Mouse (Mus musculus): Measurements from ENCODE around the gene Hebp1. TPM values are rescaled to one million over a fixed set of nuclear protein-coding genes. Genes with fewer than 3 reads are reported as not detected.

Hebp1 gene
- polyA plus RNA-seq (2015; fragmentation: Nextera tagmentation; extraction: Ambion mirVana) = 129 and 141 TPM in 2 replicates

- Histone ChIP-seq H3K4me2 (peak within 1 kb of the TSS; percentile 77), H3K27me3 (no peaks in the 10 kb centered on the region), H3K4me3 (replicated peaks) (peak within 1 kb of the TSS; percentile 89), H3K4me1 (replicated peaks) (peaks cover 73% of the 10 kb centered on the region), H3K36me3 (peaks cover 28% of the 10 kb centered on the region), H3K9me3 (replicated peaks) (no peaks in the 10 kb centered on the region), H3K27ac (peak within 1 kb of the TSS; percentile 100), H3K9ac (peak within 1 kb of the TSS; percentile 96)
- WGBS (ENCODE audit: insufficient replicate concordance) = under 1% methylated on average over 52 of the region's 52 CpGs
- DNase-seq = peak; percentile 83
- ATAC-seq (ENCODE audit: low read depth) = peak; percentile 78
Observed at GRCm38 (mm10) chr6:135197921-135198532, at the start of gene Hebp1, which contains the start of gene Fam234b. Gene Hebp1, minus strand, starts transcription at chr6:135198022. Gene Fam234b, plus strand, starts transcription at chr6:135197977.

- no peaks in the 10 kb centered on the region for H3K9me3 ChIP-seq (replicated peaks)
- H3K4me1 ChIP-seq (replicated peaks) = peaks cover 15% of the 10 kb centered on the region
- no peak overlapping the region for H3K4me2 ChIP-seq
- H3K27me3 ChIP-seq = peaks cover 28% of the 10 kb centered on the region
- no peak for DNase-seq
- H3K27ac ChIP-seq = no peak overlapping the region
- ATAC-seq (ENCODE audit: low read depth) = no peak
- H3K36me3 ChIP-seq = no peaks in the 10 kb centered on the region
- H3K9ac ChIP-seq = no peak overlapping the region
- no peak overlapping the region for H3K4me3 ChIP-seq (replicated peaks)
- 65% methylated on average over 8 of the region's 8 CpGs for WGBS (ENCODE audit: insufficient replicate concordance)
Observed at GRCm38 (mm10) chr6:135245586-135245985, 47.8 kb upstream of the Hebp1 start.

- Histone ChIP-seq H3K36me3 (peaks cover 24% of the 10 kb centered on the region), H3K9me3 (replicated peaks) (no peaks in the 10 kb centered on the region), H3K9ac (no peak overlapping the region), H3K27ac (no peak overlapping the region), H3K4me2 (no peak overlapping the region), H3K4me3 (replicated peaks) (no peak overlapping the region), H3K4me1 (replicated peaks) (peaks cover 14% of the 10 kb centered on the region), H3K27me3 (peaks cover 8% of the 10 kb centered on the region; the same call in 1 of the 2 replicates)
- ATAC-seq (ENCODE audit: low read depth) (no peak), DNase-seq (no peak)
- 82% methylated on average over 8 of the region's 8 CpGs for WGBS (ENCODE audit: insufficient replicate concordance)
Observed at GRCm38 (mm10) chr6:135240361-135240760, 42.5 kb upstream of the Hebp1 start.

GRCm38 (mm10) chr6:135238211-135238610 lies 40.4 kb upstream of the Hebp1 start:
- H3K4me2 ChIP-seq = no peak overlapping the region
- no peak overlapping the region for H3K27ac ChIP-seq
- H3K9me3 ChIP-seq (replicated peaks) = no peaks in the 10 kb centered on the region
- ATAC-seq (ENCODE audit: low read depth) (no peak), DNase-seq (no peak)
- WGBS (ENCODE audit: insufficient replicate concordance) = 58% methylated on average over 4 of the region's 4 CpGs
- H3K36me3 ChIP-seq = peaks cover 46% of the 10 kb centered on the region
- H3K4me3 ChIP-seq (replicated peaks) = no peak overlapping the region
- H3K9ac ChIP-seq = no peak overlapping the region
- no peaks in the 10 kb centered on the region for H3K27me3 ChIP-seq
- peaks cover 14% of the 10 kb centered on the region for H3K4me1 ChIP-seq (replicated peaks)

- peaks cover 55% of the 10 kb centered on the region for H3K36me3 ChIP-seq
- ATAC-seq (ENCODE audit: low read depth) = peak; percentile 30
- H3K9me3 ChIP-seq (replicated peaks) = no peaks in the 10 kb centered on the region
- WGBS (ENCODE audit: insufficient replicate concordance) = 41% methylated on average over 14 of the region's 14 CpGs
- H3K4me3 ChIP-seq (replicated peaks) = no peak overlapping the region
- H3K27me3 ChIP-seq = no peaks in the 10 kb centered on the region
- DNase-seq = no peak
- H3K4me2 ChIP-seq = no peak overlapping the region
- peaks cover 14% of the 10 kb centered on the region for H3K4me1 ChIP-seq (replicated peaks)
- no peak overlapping the region for H3K9ac ChIP-seq
- no peak overlapping the region for H3K27ac ChIP-seq
Observed at GRCm38 (mm10) chr6:135237326-135237725, 39.5 kb upstream of the Hebp1 start.

- no peak overlapping the region for H3K4me2 ChIP-seq
- ATAC-seq (ENCODE audit: low read depth) = no peak
Observed at GRCm38 (mm10) chr6:135236576-135236975, 38.8 kb upstream of the Hebp1 start.

GRCm38 (mm10) chr6:135235742-135236141 lies 37.9 kb upstream of the Hebp1 start:
- Histone ChIP-seq H3K36me3 (peaks cover 66% of the 10 kb centered on the region), H3K27ac (no peak overlapping the region), H3K4me3 (replicated peaks) (no peak overlapping the region), H3K9ac (no peak overlapping the region), H3K4me1 (replicated peaks) (peaks cover 4% of the 10 kb centered on the region), H3K27me3 (no peaks in the 10 kb centered on the region), H3K9me3 (replicated peaks) (no peaks in the 10 kb centered on the region), H3K4me2 (no peak overlapping the region)
- WGBS (ENCODE audit: insufficient replicate concordance) = 73% methylated on average over 3 of the region's 3 CpGs
- no peak for ATAC-seq (ENCODE audit: low read depth)
- no peak for DNase-seq

More at GRCm38 (mm10) chr6:135236576-135236975, 38.8 kb upstream of the Hebp1 start:
- 75% methylated on average over 3 of the region's 3 CpGs for WGBS (ENCODE audit: insufficient replicate concordance)
- DNase-seq = no peak
- no peaks in the 10 kb centered on the region for H3K9me3 ChIP-seq (replicated peaks)
- no peak overlapping the region for H3K4me3 ChIP-seq (replicated peaks)
- H3K4me1 ChIP-seq (replicated peaks) = peaks cover 10% of the 10 kb centered on the region
- peaks cover 62% of the 10 kb centered on the region for H3K36me3 ChIP-seq
- no peak overlapping the region for H3K9ac ChIP-seq
- H3K27me3 ChIP-seq = no peaks in the 10 kb centered on the region
- no peak overlapping the region for H3K27ac ChIP-seq

GRCm38 (mm10) chr6:135232443-135233182 lies 34.8 kb upstream of the Hebp1 start:
- DNase-seq = no peak
- H3K27ac ChIP-seq = no peak overlapping the region
- H3K27me3 ChIP-seq = no peaks in the 10 kb centered on the region
- H3K4me3 ChIP-seq (replicated peaks) = no peak overlapping the region
- no peaks in the 10 kb centered on the region for H3K9me3 ChIP-seq (replicated peaks)
- peaks cover 93% of the 10 kb centered on the region for H3K36me3 ChIP-seq
- H3K9ac ChIP-seq = no peak overlapping the region
- 80% methylated on average over 12 of the region's 12 CpGs for WGBS (ENCODE audit: insufficient replicate concordance)
- no peak for ATAC-seq (ENCODE audit: low read depth)
- H3K4me2 ChIP-seq = no peak overlapping the region
- H3K4me1 ChIP-seq (replicated peaks) = peaks cover 15% of the 10 kb centered on the region

- 88% methylated on average over 6 of the region's 6 CpGs for WGBS (ENCODE audit: insufficient replicate concordance)
- H3K9me3 ChIP-seq (replicated peaks) = no peaks in the 10 kb centered on the region
- no peak for ATAC-seq (ENCODE audit: low read depth)
- H3K4me1 ChIP-seq (replicated peaks) = peaks cover 15% of the 10 kb centered on the region
- no peak overlapping the region for H3K4me3 ChIP-seq (replicated peaks)
- no peak for DNase-seq
- H3K27ac ChIP-seq = no peak overlapping the region
- H3K4me2 ChIP-seq = no peak overlapping the region
- H3K9ac ChIP-seq = no peak overlapping the region
- no peaks in the 10 kb centered on the region for H3K27me3 ChIP-seq
- H3K36me3 ChIP-seq = peaks cover 92% of the 10 kb centered on the region
Observed at GRCm38 (mm10) chr6:135230586-135230985, 32.8 kb upstream of the Hebp1 start.

- WGBS (ENCODE audit: insufficient replicate concordance) = 41% methylated on average over 10 of the region's 10 CpGs
- Histone ChIP-seq H3K4me3 (replicated peaks) (no peak overlapping the region), H3K4me1 (replicated peaks) (peaks cover 15% of the 10 kb centered on the region), H3K27ac (no peak overlapping the region), H3K9me3 (replicated peaks) (no peaks in the 10 kb centered on the region), H3K27me3 (no peaks in the 10 kb centered on the region), H3K9ac (no peak overlapping the region), H3K36me3 (peaks cover 90% of the 10 kb centered on the region), H3K4me2 (no peak overlapping the region)
- ATAC-seq (ENCODE audit: low read depth) (peak; percentile 54), DNase-seq (no peak)
Observed at GRCm38 (mm10) chr6:135228465-135228941, 30.7 kb upstream of the Hebp1 start.

GRCm38 (mm10) chr6:135223786-135224416 lies 26.1 kb upstream of the Hebp1 start:
- ATAC-seq (ENCODE audit: low read depth) = peak; percentile 11; the same call in 1 of the 2 replicates
- Histone ChIP-seq H3K36me3 (peaks cover 92% of the 10 kb centered on the region), H3K9ac (no peak overlapping the region), H3K4me3 (replicated peaks) (no peak overlapping the region), H3K4me2 (no peak overlapping the region), H3K9me3 (replicated peaks) (no peaks in the 10 kb centered on the region), H3K4me1 (replicated peaks) (peaks cover 10% of the 10 kb centered on the region), H3K27me3 (no peaks in the 10 kb centered on the region), H3K27ac (no peak overlapping the region)
- DNase-seq = no peak
- WGBS (ENCODE audit: insufficient replicate concordance) = 64% methylated on average over 6 of the region's 6 CpGs

Data from liver, embryonic 13.5 days (tissue).